Mouse (Mus musculus) megakaryocyte, embryonic 14.5 days (primary cell): ENCODE measurements around the gene Dcdc2a.

Source experiments
- FLI1 ChIP-seq: IDR thresholded peaks from 2 replicates; pipeline ENCODE4 v1.6.1; 2012; ENCODE audit warnings: low read length, inconsistent platforms, mixed read lengths
- GATA1 ChIP-seq: IDR thresholded peaks from 3 replicates; pipeline ENCODE4 v1.6.1; 2012; ENCODE audit warnings: mixed read lengths, low read length, inconsistent platforms, borderline replicate concordance

GRCm38 (mm10) chr13:25115971-25116370, 60.2 kb downstream of the Dcdc2a start:
- no peak for TF ChIP-seq GATA1
- TF ChIP-seq FLI1, result no peak
